Mouse (Mus musculus) spleen, postnatal 36 days (tissue): ENCODE results near the gene Trim37.

Source experiments
- DNase-seq, 2 experiments: peaks; one replicate each; pipeline ENCODE4 v3.0.0; 2022; ENCODE audit warnings: low spot score in 2 of 2, mixed read lengths in 1 of 2

Gene Trim37

DNA sequence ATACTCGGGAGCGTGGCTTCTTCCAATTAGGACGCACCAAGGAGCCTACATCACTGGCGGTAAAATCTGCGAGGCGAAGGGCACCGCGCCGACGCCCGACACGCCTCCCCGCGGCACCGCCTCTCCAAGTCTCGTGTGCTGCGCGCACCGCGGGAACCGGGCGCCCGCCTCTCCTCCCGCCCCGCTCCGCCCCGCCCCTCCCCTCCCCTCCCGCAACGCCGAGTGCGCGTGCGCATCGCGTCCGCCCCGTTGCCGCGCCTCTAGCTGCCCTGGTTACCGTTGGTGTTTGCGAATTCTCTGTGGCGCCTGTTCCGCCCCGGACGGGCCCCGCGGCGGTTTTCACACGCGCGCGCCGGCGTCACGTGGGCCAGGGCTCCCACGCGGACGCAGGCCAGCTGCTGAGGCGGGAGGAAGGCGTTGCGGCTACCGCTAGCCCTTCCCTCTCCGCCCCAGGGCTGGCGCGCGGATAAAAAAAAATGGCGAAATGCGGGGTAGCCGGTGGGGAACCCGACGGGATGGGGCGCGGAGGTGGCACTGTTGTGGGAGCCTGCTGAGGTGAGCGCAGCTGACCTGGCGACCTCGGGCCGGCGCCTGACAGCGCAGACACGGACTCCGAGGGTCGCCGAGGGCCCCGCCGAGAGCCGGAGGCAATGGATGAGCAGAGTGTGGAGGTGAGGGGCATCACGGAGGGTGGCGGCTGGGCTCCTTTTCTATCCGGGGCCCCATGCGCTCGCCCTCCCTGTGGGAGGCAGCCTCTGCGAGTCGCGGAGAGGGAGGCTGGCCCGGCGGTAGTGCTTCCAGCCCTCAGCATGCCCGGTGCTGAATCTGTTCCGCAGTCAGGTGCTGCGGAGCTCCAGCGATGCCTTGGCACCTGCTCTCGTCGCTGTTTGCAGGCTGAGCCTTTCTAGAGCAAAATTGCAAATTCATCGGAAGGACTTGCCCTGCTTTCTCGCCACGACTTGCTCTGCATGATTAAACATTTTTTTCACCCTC is at the start of gene Trim37:
Gene Trim37, plus strand, starts transcription at position 254 of the 993 bp plus-strand sequence.
- peak; percentile 86 to 87 for DNase-seq

DNA sequence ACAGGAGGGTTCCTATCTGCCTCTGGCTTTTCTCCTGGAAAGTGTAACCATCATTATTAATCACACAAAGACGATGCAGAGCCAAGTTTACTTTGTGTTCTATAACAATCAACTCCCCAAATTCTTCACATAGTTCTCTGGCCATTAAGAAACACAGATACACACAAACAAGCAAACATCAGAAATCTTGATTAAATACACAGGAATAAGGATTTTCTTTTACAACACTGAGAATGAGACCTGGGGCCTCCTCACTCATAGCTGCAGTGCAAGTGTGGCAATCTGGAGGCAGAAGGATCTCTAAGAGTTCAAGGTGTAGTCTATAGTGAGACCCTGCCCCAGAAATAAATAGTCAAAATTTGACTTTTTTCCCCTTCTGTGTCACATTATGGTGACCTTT is 43.2 kb upstream of the Trim37 start:
- DNase-seq, result no peak

DNA sequence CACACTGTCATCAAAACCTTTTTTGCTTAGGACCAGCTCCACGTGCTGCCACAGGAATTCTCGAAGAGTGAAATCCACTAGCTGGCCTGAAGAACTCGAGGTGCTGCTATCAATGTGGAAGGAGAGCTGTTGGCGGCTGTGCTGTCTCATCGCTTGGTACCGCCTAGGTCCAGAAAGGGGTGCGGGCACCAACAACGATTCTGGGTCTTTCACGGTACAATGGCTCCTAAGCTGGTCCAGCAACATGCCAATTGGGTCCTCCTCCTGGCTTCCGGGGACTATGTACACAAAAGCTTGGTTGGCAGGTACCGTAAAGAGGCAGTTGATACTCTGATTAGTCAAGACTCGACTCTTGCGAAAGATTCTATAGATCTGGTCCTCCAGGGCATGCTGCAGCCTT is 41.4 kb upstream of the Trim37 start:
- DNase-seq, result no peak

DNA sequence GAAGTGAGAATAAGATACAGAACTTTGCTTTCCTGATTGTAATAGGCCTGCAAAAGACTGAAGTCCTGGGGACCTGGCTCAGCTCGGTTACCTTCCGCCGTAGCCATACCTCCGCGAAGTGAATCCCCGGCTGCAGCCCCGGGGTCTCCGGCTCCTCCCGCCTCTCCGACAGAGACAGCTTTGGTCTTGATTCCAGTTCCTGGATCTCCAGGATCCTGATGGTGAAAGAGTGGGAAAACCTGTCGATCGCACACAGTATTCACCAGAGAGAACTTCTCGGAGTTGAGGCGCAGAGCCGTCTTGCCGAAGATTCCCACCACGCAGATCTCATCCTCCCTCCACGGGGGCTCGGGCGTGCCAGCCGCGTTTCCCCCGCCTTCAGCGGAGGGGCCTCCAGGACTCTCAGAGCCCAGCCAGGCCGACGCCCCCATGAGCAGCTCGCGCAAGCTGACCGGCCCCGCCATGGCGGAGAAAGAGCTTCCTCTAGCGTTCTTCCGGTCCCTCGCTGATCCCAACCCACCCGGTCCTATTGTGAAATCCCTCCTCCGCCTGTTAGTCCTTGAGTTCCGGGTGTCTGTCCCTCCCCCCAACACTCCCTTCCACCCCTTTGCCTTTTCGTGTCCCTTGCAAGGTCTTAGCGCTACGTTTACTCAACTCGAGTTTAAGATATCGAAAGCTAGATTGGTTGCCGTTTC is 40.4 kb upstream of the Trim37 start, which contains the start of gene Smg8:
Gene Smg8, minus strand, starts transcription at position 485 of the 695 bp plus-strand sequence.
- DNase-seq, result peak; percentile 79 to 84

DNA sequence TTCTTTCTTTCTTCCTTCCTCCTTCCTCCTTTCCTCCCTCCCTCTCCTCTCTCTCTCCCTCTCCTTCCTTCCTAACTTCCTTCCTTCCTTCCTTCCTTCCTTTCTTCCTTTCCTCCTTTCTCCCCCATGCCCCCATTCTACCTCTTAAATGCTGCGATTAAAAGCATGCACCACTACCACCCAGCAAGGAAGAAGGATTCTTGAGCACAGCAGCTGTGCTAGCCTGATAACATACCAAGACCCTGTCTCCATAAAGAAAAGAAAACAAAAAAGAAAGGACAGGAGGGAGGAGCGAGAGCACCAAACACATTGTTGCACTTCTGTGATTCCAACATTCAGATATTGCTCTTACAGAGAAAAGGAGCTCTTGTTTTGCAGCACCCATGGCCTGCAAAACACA is 39.7 kb upstream of the Trim37 start:
- DNase-seq, result no peak

DNA sequence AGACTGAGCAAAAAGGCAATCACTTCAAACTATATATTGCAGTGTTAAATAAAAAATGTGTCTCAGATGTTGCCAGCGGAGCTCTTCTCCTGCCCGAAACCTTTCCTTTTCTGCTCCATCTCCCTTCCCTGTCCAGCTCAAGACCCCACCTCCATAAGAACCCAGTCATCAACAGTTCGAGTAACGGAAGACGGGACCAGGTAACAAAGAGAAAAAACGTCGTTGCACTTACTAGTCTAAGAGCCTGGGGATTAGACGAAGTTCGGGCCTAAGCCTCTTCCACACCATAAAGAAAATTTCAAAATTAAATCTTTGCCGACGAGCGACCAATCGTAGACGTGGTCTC is 18.5 kb upstream of the Trim37 start, which contains the start of gene Prr11:
Gene Prr11, minus strand, starts transcription at position 300 of the 346 bp plus-strand sequence.
- no peak for DNase-seq

DNA sequence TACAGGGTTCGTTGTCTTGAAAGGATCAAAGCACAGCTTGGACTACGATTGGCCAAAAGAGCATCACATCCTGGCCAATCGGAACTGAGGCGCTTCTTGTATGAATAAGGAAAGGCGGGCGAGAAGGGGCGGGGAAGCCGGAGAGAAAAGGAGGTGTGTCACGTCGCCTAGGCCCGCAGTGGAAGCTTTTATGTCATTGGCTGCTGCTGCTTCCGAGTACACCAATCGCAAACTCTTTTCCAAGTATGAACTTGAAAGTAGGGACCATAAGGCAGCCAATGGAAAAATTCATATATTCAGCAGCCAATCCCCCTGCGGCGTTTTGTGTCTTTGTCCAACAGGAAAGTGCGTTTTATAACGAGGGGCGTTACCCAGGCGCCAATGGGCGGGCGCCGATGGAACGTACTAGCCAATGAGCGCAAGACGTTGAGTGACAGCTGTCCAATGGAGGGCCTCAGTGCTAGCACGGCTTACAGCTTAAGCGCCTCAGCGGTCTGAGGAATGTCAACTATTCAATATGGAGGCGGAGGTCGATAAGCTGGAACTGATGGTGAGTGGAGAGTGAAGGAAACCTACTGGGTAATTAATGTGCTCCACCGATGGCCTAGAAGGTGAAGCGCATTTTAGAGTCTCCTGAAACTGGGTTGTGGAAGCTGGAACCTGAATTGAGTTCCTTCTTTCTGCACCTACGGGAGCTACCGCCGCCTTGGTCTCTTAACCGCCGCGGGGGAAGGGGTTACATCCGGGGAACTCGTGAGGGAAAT is 17.9 kb upstream of the Trim37 start, which contains the start of gene Ska2:
Gene Ska2, plus strand, starts transcription at position 480 of the 764 bp plus-strand sequence.
- DNase-seq, result peak; percentile 98 to 99

DNA sequence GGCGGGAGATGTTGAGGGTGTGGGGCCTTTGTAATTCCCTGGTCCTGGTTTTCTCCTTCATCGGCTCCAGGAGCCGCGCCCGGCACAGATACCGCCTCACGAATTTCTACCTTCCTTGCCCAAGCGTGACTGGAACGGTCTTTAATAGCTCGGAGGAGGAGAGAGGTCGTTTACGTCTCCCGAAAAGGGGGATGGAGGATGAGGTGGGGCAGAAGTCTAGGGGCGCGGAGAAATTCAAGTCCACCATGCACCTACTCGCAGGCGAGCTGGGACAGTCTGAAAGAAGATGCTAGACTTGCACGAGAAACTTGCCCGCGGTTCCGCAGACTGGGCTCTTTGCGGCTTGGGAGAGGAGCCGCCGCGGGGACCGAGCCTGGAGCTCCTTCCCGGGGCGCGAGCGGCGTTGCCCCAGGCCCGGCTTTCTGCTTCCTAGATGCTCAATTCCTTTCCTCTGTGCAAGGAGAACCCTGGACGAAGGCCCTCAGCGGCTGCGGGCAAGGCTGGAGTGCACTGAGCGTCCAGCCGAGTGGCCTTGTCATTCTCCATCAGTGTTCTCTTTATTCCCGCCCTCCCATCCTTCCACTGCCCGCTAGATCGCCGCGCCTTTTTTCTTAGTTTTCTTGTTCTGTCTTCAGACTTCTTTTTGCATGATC is 17.2 kb upstream of the Trim37 start:
- peak in 1 of 2 experiments; percentile 4 for DNase-seq

DNA sequence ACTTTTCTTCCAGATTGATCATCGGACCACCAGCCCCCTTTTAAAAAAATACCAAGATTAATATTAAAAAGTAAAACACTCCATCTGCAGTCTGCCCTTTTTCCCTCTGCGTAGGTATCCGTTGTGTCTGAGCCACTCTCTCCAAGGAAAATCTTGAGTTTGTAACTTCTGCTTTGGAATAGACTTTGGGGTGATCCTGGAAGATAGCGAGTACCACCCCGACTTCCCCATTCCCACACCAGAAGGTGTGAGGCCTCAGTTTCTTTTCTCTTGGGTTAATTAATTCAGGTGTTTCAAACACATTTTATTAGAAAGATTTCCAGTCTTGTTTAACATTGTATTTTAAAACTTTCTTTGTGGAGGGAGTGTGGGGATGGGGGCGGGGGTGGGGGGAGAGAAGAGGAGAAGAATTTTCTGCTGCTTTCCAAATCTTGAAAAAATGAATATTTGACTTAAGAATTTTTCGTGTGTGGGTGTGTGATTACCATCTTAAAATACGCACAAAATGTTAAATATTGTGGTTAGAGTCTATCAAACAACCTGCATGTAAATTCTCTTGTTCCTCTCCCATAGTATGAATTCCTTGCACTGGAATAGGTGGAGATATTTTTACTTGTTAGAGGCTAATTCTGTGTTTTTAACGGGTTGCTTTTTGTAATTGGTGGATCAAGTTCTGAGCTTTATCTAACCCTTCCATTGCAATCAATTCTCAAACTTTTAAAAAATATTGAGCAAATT is 16.5 kb upstream of the Trim37 start:
- no peak for DNase-seq

DNA sequence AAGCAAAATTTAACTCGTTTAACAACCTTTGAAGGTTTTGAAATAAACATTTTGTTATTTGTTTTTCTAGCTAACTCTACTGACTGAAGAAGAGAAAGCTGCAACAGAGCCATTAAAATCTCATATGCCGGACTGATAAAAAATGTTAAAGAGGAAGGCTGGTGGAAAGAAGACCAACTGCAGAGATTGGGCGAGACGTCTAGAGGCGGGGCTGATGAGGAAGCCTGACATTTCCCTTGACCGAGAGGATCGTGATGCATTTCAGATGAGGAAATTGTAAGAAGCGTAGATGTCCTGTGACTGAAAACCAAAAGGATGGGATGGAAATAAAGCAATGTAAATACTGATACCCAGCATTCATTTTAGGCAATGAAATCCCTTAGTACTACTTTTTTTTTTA is 5.0 kb upstream of the Trim37 start:
- DNase-seq, result no peak

DNA sequence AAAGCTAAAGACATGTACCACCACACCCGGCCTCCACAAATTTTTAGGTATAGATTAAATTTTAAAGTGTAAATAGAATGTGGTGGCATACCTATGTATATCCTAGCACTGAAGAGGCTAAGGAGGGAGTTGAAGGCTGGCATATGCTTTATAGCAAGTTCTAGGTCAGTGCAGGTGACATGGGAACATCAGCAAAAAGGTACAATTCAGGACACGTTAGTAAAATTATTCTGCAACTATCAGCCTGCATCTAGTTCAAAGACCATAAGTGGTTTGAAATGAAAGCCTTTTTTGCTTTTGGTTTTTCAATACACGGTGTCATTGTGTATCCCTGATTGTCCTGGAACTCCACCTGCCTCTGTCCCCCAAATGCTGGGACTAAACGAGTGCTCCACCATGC is 1.3 kb upstream of the Trim37 start:
- no peak for DNase-seq

DNA sequence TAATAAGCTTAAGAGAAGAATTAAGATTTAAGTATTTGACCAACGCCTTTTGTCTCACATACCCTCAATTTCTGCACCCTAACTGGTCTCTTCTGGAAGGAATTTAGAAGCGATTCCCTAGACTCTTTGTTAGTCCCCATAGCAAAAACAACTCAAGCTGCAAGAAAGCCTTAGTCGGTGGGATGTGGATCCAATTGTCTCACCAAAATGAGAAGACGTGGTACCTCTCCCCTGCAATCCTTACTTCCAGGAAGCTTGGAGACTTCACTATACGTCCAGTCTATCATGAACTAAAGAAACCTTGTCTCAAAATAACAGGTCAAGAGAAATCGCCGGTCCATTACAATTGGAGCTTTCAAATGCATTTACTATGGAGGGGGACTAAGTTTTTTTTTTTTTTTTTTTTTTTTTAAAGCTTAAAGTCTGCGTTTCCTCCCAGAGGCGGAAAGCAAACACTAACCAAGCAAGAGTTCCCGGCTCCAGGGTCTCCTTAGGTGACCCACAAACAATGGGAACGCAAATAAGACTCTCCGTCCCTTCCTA is 525 bp upstream of the Trim37 start:
- no peak for DNase-seq

DNA sequence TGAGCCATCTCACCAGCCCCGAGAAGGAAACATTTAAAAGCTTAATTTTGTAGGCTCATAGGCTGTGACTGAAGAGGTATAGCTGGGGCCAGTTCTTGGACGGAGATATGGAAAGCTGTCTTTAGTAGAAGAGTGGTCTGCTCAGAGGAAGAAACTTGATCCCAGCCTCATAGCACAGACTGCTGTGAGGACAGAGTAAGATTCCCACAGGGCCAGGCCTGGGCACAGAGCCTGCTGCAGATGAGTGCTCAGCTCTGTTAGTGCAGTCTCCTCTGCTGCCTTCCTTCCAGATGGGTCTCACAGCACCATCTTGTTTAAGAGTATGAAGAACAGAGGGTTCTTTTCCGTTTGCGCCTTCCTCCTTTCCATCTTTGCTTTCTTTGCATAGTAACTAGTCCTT is 9.4 kb downstream of the Trim37 start:
- no peak for DNase-seq

DNA sequence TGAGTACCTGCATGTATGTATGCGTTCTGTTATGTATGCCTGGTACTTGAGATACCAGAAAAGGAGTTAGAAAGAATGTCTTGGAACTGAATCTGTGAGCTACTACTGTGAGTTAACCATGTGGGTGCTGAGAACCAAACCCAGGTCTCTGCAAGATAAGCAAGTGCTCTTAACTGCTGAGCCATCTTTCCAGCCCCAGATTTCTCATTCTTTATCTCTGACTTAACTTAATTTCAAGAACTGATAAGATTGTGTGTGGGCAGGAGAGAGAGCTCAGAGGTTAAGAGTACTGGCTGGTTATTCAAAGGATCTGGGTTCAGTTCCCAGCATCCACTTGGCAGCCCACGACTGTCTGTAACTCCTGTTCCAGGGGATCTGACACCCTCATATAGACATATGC is 31.1 kb downstream of the Trim37 start:
- no peak for DNase-seq

DNA sequence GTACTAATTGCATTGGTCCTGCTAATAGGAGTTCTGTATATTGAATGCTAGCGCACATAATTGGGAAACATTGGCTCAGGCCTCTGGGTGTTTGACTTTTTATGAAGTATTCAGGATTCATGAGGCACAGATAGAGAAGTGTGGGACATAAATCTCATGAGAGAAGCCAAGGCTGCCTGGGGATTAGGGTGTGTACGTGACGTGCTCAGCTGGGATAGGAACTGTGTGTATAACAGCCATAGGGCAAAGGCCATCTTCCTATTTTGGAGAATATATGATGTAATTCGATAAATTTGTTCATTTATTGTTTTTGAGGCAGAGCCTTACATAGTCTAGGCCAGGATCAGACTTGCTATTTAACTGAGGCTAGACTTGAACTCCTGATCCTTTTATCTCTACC is 35.8 kb downstream of the Trim37 start:
- DNase-seq, result no peak

DNA sequence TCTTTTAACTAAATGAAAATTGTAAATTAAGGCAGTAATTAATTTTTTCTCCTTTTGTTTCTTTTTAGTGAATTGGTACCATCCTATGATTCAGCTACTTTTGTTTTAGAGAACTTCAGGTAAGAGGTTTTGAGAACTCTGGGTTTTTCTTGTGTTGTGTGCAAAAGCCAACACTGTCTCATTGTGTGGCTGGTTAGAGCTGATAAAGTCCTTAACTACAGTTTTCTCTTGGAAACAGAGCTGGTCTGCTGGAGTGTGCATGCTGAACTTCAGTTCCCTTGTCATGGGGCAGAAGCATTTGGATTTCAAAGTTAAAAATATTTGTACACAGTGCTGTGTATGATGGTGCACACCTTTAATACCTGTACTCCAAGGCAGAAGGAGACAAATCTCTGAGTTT is 36.9 kb downstream of the Trim37 start:
- DNase-seq, result no peak

DNA sequence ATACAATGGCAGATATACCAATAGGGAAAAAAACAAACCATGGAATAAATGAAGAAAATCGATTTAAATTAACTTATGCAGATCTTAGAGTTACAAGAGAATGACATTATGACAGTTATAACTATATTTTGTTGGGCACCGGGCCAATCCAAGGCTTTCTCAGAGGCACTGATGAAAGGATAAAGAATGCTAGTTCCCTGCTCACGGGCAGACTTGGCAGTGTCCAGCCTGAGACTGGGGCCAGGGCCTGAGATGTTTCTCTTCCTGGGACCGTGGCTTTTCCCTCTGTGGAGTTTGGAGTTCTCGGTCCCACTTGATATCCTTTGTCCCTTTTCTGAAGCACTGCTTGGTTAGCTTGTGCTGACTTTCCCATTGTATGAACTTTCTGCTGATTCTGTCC is 46.7 kb downstream of the Trim37 start:
- no peak for DNase-seq

DNA sequence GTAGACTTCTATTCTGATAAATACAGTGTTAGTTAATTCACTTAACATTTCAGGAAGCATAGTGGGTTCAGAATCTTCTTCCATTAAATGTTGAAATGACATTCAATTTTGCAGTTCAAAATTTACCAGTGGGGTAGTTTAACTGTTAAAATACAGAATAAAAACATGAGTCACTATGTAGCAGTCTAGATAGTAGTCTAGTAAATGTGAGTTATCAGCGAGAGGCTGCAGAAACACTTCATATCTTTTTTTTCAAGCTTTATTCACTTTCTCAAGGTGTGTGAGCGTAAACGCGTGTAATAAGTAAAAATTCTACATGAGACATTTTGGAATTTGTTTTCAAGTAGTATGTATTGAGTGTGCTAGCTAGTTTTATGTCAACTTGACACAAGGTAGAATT is 48.2 kb downstream of the Trim37 start:
- DNase-seq, result no peak

DNA sequence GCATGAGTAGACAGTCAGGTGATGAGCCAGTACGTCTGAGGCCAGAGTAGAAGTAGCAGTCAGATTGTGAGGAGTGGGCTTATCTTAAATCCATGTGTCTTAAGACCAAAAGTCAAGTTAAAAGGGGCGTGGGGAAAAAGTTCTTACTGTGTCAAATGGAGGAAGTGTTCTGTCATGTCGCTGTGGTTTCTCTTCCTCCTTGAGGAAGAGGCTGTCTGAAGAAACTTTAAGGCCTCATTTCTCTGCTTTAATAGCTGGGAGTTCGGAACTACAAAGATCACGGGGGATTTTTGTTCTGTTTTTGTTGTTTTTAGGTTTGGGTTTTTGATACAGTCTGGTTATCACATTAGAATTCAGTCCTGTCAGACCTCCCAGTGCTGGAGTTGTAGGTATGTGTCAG is 85.4 kb downstream of the Trim37 start:
- DNase-seq, result peak; percentile 15 to 46

DNA sequence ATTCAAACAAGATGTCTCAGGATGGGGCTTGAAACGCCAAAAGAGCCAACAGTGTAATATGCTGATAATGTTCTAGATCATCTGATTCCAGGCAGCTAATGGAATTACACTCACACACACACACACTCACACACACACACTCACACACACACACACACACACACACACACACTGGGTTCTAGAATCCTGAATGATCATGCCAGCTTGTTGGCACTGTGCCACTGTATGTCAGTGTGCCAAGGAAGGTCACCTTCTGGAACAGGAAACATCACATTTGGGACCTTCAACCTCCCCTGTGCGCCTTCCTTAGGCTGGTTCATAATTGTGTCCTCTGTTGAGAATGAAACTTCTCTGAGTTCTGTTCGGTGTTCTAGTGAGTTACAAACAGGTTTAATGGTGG is 95.8 kb downstream of the Trim37 start:
- DNase-seq, result no peak
